Mouse (Mus musculus) thymus, adult 2 months (tissue): ENCODE measurements around the gene Setd1b.

ENCODE experiments used
- CTCF ChIP-seq: fragments of 200-500 bp; IDR thresholded peaks from 2 replicates; pipeline ENCODE4 v1.5.1; 2012; ENCODE audit warnings: mild to moderate bottlenecking, control low read depth, low read length, moderate library complexity, borderline replicate concordance; ENCODE audit not compliant: control insufficient read depth, poor library complexity, insufficient read depth; ENCODE audit errors: extremely low read depth
- POLR2A ChIP-seq: fragments of 200-500 bp; IDR thresholded peaks from 2 replicates; pipeline ENCODE4 v1.6.1; 2012; ENCODE audit warnings: mild to moderate bottlenecking, low read length, control low read depth, moderate library complexity; ENCODE audit not compliant: control insufficient read depth, poor library complexity, insufficient read depth; ENCODE audit errors: extremely low read depth

DNA sequence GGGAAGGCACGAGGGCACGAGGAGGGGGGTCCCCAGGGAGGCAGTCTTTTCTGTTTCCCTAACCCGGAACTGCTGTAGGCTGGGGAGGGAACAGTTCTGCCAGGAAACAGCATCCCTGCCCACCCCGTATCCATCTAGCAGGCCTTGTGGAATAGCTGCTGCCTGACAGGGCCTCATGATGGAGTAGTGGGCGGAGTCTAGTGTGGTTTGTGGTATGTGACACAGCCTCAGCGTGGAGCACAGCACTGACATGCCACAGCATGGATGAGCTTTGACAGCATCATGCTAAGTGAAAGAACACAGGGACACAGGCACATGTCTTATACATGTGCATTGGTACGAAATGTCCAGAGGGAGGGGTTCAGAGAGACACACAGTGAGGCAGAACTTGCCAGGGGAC is 39.6 kb upstream of the Setd1b start:
- TF ChIP-seq POLR2A, result no peak
- no peak for TF ChIP-seq CTCF
